Mouse (Mus musculus) bone marrow macrophage, adult 2 months (primary cell): ENCODE measurements at regions not wholly inside any gene's neighbourhood (a gene's known extent, or its start where the extent isn't known, plus 50 kb on each side); places are given as distances from the start of the nearest gene placed in this dataset.

ENCODE experiments used
- CTCF ChIP-seq: IDR thresholded peaks from 2 replicates; pipeline ENCODE4 v1.5.1; 2012; ENCODE audit warnings: low read depth, mild to moderate bottlenecking, low read length, moderate library complexity
- POLR2A ChIP-seq: IDR thresholded peaks from 2 replicates; pipeline ENCODE4 v1.6.1; 2012; ENCODE audit warnings: mild to moderate bottlenecking, low read depth, low read length, borderline replicate concordance

DNA sequence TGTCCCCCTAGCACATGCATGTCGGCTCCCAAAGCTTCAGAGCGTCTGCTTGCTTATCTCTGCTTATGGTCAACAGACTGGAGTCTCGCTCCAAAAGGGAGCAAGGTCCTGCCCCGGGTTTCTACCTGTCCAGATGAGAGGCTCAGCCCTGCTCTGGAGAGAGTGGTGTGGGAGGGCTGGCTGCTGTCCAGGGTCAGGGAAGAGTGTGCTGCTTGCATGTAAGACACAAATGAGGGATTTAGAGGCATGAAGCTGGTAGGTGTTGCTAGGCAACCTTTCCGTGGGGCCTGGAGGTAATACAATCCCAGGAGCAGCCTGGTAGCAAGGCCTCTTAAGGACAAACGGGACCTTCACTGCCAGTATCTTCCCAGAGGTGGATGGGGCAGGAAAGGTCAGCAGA, 125.7 kb downstream of the H2afy start:
- TF ChIP-seq CTCF (no peak), POLR2A (no peak)
